Mouse (Mus musculus): Measurements from ENCODE around the gene Map3k6.

Map3k6 gene

DNA sequence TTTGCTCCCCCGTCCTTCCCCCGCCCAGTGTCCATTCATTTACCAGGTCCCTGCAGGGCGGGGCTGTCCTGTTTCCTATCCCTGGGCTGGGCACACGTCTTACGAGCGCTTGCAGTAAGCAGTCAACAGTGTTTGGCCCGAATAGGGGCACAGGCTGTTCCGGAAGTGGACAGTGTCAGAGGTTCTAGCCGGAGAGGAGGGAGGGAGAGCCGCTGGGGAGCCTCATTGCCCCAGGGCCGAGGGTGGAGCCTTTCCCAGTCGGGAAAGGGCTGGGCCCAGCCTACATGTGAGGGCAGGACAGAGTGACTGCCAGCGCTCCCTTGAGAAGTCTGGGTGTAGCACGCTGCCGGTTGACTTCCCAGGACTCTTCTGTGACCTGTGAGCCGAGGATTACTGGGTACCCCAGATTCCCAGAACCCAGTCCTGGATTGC lies at the start of gene Map3k6:
TSS of gene Map3k6 (plus strand) at position 329 of the 432 bp plus-strand sequence.
- peak; percentile 89 for DNase-seq

DNA sequence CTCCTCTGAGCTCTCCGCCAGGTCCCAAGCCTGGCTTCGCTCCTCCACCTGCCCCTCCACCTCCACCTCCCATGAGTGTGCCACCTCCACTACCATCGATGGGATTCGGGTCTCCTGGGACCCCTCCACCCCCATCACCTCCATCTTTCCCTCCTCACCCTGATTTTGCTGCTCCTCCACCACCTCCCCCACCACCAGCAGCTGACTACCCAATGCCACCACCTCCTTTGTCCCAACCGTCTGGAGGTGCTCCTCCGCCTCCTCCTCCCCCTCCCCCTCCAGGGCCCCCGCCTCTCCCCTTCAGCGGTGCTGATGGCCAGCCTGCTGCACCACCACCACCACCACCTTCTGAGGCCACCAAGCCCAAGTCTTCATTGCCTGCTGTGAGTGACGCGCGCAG lies 46.1 kb upstream of the Map3k6 start:
- DNase-seq: no peak

DNA sequence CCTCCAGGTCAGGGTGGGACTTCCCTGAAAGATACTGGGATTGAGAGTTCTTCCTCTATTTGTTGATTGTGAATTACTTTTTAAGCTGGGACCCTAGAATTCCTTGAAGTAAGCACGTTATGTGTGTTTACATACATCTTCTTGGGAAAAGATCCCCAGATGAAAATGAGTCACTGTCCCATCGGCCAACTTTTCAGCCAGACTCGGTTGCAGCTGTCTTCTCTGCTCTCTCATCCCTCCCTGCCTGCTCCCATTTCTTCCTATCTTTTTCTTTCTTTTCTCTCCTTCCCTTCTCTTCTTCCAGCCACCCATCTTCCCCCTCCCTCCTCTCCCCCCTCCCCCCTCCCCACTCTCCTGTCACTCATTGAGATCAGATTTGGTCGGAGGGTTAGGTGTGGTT lies 45.6 kb upstream of the Map3k6 start:
- no peak for DNase-seq

DNA sequence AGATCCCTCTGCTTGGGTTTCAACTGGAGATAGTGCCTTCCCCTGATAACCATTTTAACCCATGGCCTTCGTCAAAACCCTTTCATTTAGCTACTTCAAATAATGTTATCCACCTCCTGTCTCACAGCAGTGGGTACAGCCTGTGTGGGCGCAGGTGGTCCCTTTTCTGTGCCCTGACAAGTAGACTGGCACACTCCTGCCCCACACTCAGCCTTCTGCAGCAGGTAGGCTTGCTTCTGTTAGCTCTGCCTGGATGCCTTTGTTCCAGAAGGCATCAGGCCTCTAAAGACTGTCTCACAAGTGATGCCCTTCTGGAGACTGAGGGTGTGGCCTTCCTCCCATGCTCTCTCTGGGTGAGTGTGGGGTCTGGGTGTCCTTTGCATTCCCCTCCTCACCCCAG lies 44.5 kb upstream of the Map3k6 start:
- DNase-seq: no peak

DNA sequence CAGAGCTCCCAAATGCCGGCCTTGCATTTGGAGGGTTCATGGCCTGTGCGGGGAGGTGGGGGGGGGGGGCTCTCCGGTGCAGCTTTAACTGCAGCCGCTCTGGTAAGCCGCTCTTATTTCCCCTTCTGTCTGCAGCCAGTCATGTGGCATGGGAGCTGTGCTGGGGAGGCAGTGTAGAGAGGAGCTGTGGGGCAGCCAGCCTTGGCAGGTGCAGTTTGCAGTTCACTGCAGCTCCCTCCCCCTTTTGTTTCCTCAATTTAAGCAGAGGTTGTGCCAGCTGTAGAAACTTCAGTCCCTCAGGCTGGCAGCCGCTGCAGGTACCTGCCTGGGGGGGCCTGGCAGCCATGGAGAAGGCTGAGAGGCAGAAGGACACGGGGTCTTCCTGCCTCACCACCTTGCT lies 43.8 kb upstream of the Map3k6 start:
- DNase-seq: peak; percentile 45

DNA sequence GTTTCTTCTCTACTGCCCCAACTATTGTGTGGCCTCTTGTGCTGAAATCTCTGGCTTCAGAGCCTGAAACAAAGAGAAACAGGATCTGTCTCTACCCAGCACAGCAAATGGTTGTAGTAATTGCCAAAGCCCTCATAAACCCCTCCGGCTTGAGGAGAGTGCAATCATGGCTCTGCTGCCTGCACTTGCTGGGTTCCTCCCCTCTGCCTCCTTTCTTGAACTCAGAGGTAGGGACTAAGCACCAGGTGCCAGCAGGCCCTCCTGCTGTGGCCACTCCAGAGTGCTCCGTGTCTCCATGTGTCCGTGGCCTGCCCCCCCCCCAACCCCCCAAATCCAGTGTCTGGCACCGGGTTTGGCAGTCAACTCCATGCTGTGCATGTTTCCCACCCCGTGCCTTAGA lies 43.3 kb upstream of the Map3k6 start:
- no peak for DNase-seq

DNA sequence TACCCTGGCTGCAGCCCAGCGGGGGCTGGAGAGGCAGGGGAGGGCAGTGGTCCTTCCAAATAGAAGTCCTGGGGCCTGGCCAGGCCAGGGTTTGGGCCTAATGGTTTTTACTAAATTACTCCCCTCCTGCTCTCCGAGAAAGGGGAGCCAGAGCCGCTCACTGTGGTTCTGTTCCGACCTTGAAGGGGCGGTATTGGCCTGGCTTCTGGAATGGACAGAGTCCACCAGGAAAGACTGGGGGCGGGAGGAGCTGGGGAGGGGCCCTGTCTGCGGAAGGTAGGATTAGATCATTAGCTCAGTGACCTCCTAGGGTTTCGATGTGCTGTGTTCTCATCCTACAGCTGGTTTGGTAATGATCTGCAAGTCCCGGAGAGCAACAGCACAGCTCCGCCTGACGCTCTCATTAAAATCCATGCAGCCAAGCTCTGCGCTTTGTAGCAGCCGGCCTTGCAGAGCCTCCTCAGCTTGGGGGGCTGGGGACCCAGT lies 42.8 kb upstream of the Map3k6 start:
- peak; percentile 80 for DNase-seq

DNA sequence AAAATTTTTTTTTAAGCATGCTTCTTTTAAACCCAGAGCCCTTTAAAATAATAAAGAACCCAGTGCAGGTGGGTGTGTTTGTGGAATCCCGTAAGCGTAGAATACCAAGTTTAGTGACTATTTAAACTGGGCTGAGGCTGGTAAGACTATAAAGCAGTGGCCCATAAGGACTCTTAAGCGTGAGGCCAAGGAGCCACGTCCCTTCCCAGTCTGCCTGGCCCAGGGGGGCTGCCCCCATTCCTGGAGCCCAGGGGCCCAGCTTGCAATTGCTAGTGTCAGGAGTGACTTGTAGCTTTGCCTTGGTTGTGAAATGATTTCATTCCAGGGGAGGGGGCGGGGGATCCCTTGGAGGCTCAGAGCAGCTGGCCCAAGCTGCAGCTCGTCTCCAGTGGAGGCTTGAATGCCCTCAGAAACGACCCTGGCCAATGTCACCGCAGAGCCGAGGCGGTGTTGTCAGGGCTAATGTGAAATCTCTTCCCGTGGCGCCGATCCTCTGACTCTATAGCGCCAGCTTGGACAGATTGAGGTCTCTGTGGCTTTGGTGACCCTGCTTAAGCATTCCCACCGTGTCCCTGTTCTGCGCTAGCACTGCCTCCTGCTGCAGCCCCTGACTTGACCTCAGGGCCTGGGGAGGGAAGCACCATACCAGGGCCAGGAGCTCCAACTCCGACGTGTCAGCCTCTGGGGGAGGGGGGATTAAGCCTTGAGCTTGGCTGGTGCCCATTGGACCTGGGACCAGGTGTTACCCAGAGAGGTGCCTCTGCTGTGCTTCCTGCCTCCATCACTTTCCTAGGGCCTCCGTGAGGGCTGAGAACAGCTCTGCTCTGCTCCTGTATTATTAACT lies 42.1 kb upstream of the Map3k6 start:
- DNase-seq: no peak

DNA sequence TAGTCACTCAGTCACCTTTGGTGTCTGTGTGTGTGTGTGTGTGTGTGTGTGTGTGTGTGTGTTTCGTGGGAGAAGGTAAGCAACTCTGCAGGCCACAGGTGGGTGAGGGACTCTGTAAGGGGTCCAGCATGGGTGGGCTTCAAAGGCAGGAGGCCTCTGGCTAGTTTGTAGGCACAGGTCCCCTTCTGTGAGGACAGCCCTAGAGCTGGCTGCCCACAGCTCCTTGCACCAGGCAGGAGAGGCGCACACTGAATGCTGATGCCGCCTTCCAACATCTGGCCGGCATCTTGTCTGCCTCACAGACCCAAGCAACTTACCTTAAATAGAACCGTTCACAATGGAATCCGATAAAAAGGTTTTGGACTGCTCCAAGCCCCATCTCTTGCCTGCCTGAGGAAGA lies 40.9 kb upstream of the Map3k6 start:
- no peak for DNase-seq

DNA sequence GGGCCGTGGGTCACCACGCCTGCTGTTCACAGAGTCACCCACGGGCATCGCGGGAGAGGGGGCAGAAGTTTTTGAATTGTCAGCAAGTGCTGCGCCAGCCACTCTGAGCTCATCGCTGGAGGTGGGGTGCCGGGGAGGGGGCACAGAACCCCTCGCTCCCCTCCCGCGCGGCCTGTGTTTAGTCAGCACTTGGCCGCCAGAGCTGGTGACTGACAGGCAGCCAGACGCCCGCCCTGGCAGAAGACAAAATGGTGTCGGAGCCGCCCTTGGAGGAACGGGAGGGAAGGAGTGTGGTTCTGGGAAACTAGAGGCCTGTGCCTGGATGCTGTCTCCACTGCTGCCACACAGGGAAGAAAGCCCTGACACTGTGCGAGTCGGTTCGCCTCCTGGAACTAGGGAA lies 40.3 kb upstream of the Map3k6 start:
- DNase-seq: peak; percentile 39

DNA sequence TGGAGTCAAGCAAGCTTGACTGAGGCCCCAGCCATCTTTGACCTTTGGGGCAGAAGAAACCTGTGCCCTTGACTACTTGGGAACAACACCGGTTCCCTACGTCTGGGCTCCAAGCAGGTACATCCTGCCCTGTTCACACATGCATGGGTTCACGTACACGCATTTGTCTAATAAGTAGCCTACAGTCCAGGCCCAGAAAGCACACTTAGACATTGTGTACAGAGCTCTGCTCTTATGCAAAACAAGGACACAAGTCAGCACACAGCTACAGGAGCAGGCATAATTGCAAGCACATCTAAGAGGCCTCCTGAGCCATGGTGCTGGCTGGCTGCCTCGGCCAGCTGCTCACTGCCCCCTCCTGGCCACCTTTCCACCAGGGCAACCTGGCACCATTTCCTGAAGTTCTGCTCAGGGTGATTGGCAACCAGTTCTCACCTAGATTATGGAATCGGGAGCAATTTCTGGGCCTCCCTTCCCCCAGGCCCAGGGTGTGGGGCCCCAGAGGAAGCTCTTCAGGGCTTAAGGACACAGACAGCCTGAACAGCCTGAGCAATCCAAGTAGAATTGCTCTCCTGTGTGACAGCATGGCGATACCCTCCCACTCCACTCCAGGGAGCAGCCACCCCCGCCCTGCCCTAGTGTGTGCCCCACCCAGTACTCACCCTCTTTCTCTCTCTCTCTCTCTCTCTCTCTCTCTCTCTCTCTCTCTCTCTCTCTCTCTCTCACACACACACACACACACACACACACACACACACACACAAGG lies 39.4 kb upstream of the Map3k6 start:
- peak; percentile 88 for DNase-seq

DNA sequence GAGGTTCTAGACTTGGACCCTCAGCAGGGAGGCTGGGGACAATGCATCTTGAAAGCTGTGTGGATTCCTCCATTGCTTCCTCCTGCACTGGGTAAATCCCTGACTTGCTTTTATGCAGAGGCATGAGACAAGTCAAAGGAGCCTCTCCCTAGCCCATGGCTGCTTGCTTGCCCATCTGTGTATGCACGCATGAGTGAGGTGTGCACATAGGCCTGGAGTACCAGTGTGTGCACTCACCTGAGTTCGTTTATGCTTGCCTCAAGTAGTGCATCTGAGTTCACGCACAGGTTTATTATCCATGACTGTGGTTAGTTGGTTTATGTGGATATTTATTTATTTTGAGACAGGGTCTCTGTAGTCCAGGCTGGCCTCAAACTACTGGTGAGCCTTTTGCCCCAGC lies 38.4 kb upstream of the Map3k6 start:
- no peak for DNase-seq

DNA sequence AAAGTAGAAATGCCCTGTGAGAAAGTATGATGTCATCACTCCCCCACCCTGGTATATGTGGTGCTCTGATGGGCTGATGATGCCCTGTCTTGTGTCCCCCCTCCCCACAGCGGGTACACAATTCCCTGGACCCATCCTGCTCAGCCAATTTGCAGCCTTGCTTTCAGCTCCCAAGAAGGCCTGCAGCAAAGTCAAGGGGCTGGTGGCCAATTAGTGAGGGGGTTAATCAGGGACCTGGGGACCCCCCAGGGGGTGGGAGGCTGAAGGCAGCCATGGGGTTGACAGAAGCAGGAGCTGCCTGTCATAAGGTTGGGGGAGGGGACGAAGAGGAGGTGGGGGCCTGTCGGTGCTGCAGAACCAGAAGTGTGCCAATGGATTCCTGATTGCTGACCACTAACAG lies 37.0 kb upstream of the Map3k6 start:
- DNase-seq: no peak

DNA sequence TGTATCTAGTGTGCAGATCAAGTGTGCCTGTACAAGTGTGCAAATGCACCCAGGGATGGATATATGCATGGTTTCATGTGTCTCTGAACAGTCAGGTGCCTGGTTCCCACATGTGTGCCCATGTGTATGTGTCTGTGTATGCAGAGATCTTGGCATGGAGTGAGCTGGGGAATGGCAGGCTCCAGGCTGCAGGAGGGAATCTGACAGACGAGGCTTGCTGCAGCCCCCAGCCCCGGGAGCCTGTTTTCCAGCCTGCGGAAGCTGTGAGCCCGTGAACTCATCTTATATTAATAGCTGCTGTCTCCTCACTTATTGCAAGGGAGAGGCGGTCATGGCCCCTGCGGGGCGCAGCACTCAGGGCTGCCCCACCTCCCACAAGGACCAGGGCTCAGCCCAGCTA lies 36.2 kb upstream of the Map3k6 start:
- no peak for DNase-seq

DNA sequence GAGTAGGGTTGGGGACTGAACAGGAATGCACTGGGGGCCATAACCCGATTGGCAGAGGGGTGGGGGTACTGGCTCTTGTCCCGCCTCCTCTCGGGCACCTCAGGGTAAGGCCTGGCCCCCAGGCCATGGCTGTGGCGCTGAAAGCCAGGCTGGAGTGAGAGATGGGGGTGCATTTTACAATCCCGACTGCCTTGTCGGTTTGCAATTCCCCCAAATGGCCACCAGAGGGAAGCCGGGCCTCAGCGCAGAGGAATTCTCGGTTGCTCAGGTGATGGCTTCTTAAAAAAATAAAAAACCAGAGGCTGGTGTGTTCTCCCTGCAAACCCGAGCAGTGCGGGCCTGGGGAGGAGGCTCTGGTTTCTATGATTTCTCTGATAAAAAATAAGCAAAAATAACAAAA lies 31.3 kb upstream of the Map3k6 start:
- DNase-seq: peak; percentile 43

DNA sequence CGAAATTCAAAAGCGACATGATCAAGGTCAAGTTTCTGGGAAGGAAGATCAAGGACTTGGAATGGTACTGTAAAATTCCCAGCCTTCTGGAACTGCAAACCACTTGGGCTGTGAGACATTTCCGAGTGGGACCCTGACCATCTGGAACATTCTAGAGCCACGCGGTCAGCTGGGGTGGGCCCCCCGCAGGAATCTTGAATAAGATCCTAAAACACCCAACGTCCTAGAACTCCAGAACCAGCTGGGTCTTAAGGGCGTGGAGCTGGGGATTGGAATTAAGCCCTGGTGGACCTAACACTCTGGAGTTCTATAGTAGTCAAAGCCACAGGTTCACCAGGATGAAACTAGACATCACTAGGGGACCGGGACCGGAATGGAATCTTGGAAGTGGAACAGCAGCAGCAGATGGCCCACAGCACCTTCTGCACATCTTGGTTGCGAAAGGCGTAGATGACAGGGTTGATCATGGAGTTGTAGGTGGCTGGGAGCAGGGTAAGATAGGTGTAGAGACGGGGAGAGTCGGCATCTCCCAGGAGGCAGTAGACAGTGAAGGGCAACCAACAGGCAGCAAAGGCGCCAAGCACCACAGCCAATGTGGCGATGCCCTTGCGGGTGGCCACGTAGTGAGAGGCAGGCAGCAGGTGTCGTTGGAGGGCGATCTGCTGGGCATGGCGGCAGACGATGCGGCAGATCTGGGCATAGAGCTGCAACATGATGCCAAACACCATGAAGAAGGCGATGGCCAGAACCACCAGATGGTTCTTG lies 30.4 kb upstream of the Map3k6 start:
- no peak for DNase-seq

DNA sequence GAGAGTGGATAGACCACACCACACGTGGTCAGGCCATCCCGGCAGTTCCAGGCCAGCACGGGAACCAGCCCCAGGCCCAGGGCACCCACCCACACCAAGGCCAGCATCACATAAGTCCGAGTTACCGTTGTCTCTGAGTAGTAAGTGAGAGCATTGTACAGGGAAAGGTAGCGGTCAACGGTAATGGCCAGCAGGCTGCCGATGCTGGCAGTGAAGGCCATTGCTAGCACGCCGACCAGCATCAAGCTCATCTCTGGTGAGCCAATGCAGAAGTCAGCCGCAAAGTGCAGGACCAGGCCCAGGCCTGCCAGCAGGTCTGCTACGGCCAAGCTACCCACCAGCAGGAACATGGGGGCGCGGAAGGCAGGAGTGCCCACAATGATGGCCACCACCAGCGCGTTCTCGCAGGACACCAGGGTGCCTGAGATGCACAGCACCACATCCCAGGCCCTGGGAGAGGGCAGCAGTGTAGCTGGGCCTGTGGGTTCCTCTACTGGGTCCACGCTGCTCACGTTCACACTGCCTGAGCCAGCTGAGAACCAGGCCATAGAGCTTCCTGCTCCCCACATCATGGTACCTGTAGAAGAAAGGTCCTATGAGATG lies 29.7 kb upstream of the Map3k6 start:
- DNase-seq: no peak

DNA sequence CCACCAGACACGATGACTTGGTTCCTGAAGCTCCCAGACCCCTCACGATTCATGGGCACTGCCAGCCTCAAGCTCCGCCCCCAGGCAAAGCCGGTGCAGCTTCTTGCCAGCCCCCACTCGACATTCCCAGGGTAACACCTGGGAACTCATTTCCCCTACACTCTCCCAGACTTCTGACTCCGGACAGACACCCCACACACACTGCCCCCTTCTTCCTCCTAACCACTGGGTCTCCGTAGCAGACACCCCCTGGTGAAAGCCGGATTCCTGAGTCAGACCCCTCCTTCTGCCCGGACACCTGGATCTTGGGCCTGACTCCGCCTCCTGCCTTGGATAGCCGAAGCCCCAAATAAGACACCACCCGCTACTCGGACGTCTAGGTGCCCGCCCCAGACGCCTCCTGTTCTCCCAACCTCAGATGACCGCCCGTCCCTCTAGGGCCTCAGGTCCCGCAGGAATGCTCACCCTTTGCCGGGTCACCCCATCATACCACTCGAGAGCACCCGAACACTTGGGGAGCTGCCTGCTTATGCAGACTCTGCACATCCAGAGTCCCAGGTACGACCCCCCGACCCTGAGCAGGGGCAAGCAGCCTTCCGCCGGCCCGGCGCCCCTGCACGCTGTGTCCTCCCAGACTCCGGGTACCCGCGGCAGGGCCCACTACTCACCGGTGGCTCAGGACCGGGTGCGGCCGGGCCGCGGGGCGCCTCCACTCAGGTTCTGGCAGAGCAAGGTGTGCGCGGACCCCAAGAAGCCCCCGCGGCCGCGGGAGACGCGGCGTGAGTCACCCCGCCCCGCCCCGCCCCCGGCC lies 28.7 kb upstream of the Map3k6 start, which contains the start of the genes Cd164l2 and Gpr3:
TSS of gene Cd164l2 (plus strand) at position 381 of the 811 bp plus-strand sequence.
TSS of gene Gpr3 (minus strand) at position 786 of the 811 bp plus-strand sequence.
- DNase-seq: no peak

DNA sequence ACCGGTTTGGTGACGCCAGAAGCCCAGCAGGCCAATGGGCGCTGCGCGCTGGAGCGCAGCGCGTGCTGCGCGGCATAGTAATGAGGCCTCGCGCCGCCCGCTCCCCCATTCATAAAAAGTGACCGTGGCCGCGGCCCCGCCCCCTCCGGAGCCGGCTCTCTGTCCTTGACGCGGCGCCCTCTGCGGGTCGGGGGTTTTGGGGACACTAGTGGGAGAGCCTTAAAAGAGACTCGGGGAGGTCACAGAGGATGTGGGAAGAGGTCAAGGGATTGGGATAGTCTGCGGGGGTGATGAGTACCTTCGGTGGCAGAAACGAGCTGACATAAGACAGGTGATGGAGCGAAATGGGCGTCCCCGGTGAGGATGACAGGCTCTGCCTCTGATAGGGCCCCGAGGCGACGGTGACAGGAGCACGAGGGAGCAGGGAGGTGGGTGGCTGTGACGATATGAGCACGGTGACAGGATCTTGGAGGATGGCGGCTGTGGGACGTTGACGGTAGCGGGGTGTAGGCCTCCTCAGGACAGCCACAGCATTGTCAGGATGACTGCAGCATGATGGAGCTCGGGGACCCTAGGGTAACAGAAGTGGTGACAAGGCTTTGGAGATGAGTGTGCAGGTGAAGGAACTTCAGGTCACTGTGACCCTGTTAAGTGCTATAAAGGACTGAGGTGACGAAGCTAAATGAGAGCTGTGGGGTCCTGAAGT lies 27.9 kb upstream of the Map3k6 start:
- DNase-seq: peak; percentile 74

DNA sequence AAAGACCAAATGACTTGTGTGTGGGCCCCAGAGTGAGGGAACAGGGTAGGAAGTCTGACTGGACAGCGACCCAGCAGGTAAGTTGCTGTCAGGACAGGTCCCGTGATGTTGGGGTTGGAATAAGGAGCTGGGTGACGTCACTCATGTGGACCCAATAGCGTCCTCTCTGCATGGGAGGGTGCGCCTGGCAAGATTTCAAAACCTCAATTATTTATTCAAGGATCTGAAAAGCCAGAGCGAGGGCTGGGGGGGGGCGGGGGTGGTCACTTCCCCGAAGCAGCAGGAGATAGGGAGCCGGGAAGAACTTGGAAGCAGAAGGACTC lies 27.4 kb upstream of the Map3k6 start:
- peak; percentile 40 for DNase-seq

DNA sequence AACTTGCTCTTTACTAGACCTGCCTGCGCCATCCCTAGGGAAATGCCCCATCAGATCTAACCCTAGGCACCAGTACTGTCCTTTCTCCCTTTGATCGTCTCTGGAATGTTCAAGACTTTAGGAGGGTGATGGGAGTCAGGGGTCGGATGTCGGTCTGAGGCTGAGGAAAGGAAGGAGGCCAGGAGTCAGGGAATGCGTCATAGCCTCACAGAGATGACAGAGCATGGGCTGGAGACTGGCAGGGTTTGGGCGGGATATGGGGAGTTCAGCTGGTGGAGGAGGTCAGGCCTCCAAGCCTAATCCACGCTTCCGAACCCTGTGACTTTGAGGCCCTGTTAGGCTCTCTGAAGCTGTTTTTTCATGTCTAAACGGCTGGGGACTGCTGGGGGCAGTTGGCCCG lies 27.0 kb upstream of the Map3k6 start:
- no peak for DNase-seq
